Mouse (Mus musculus): ENCODE data around the gene Atp8a2.

- TF ChIP-seq CTCF (conservative IDR thresholded peaks at IDR 0.05; ENCODE audit: insufficient read depth, insufficient read length, low read depth, low read length) (no peak), POLR2A (IDR thresholded peaks at IDR 0.05; ENCODE audit: low read depth, low read length) (no peak)
Measured at GRCm38 (mm10) chr14:59876525-59876924, 320.5 kb downstream of the Atp8a2 start.

All from kidney, adult 2 months (tissue).